Mouse (Mus musculus): ENCODE data around the gene Tmem159. TPM values are rescaled to one million over a fixed set of nuclear protein-coding genes. Genes with fewer than 3 reads are reported as not detected.

Tmem159 gene
- polyA plus RNA-seq, 1 experiment from 2014 or later: 24.1 TPM

- no peak for ATAC-seq (replicated peaks; ENCODE audit: insufficient number of reproducible peaks, insufficient read depth, low FRiP score, low read depth)
- Histone ChIP-seq H3K4me2 (no peak overlapping the region), H3K9ac (no peak overlapping the region), H3K4me1 (replicated peaks) (peaks cover 10% of the 10 kb centered on the region), H3K9me3 (replicated peaks) (no peaks in the 10 kb centered on the region), H3K4me3 (no peak overlapping the region), H3K36me3 (no peaks in the 10 kb centered on the region), H3K27me3 (no peaks in the 10 kb centered on the region), H3K27ac (no peak overlapping the region)
- WGBS: 26% methylated on average over 9 of the region's 9 CpGs
These were observed 3.8 kb upstream of the Tmem159 start for GRCm38 (mm10) chr7:120098403-120098802.

GRCm38 (mm10) chr7:120103019-120103567, 940 bp downstream of the Tmem159 start:
- Histone ChIP-seq H3K9me3 (replicated peaks) (no peaks in the 10 kb centered on the region), H3K9ac (peak overlapping the region; percentile 79), H3K27ac (peak overlapping the region; percentile 77), H3K36me3 (no peaks in the 10 kb centered on the region), H3K4me3 (peak overlapping the region; percentile 83), H3K4me1 (replicated peaks) (peaks cover 18% of the 10 kb centered on the region), H3K4me2 (peak overlapping the region; percentile 94), H3K27me3 (no peaks in the 10 kb centered on the region)
- WGBS: 4% methylated on average over 25 of the region's 25 CpGs
- 0 out of 2 replicates have a peak, but pooled peaks have one; percentile 32 for ATAC-seq (replicated peaks; ENCODE audit: insufficient number of reproducible peaks, insufficient read depth, low FRiP score, low read depth)

- Histone ChIP-seq H3K27ac (no peak overlapping the region), H3K9ac (no peak overlapping the region), H3K36me3 (no peaks in the 10 kb centered on the region), H3K4me2 (no peak overlapping the region), H3K9me3 (replicated peaks) (no peaks in the 10 kb centered on the region), H3K27me3 (no peaks in the 10 kb centered on the region), H3K4me3 (no peak overlapping the region), H3K4me1 (replicated peaks) (peaks cover 24% of the 10 kb centered on the region)
- no peak for ATAC-seq (replicated peaks; ENCODE audit: insufficient number of reproducible peaks, insufficient read depth, low FRiP score, low read depth)
- 50% methylated on average over 3 of the region's 3 CpGs for WGBS
These were observed 2.8 kb downstream of the Tmem159 start for GRCm38 (mm10) chr7:120104975-120105374.

GRCm38 (mm10) chr7:120106356-120106755, 4.2 kb downstream of the Tmem159 start:
- Histone ChIP-seq H3K4me1 (replicated peaks) (peaks cover 24% of the 10 kb centered on the region), H3K4me3 (no peak overlapping the region), H3K4me2 (no peak overlapping the region), H3K9ac (no peak overlapping the region), H3K27ac (peak overlapping the region; percentile 10; the same call in 1 of the 2 replicates), H3K9me3 (replicated peaks) (no peaks in the 10 kb centered on the region), H3K36me3 (no peaks in the 10 kb centered on the region), H3K27me3 (no peaks in the 10 kb centered on the region)
- WGBS: 16% methylated on average over 2 of the region's 2 CpGs
- ATAC-seq (replicated peaks; ENCODE audit: insufficient number of reproducible peaks, insufficient read depth, low FRiP score, low read depth): no peak

- Histone ChIP-seq H3K9ac (no peak overlapping the region), H3K9me3 (replicated peaks) (no peaks in the 10 kb centered on the region), H3K36me3 (no peaks in the 10 kb centered on the region), H3K4me1 (replicated peaks) (peaks cover 12% of the 10 kb centered on the region; the same call in 1 of the 2 replicates), H3K4me3 (no peak overlapping the region), H3K4me2 (no peak overlapping the region), H3K27me3 (no peaks in the 10 kb centered on the region), H3K27ac (0 out of 2 replicates have a peak overlapping the region, but pooled peaks have one; percentile 12)
- 51% methylated on average over 5 of the region's 5 CpGs for WGBS
- no peak for ATAC-seq (replicated peaks; ENCODE audit: insufficient number of reproducible peaks, insufficient read depth, low FRiP score, low read depth)
These were observed 7.5 kb downstream of the Tmem159 start for GRCm38 (mm10) chr7:120109676-120110075.

GRCm38 (mm10) chr7:120116976-120117375, 14.8 kb downstream of the Tmem159 start:
- Histone ChIP-seq H3K4me2 (no peak overlapping the region), H3K4me1 (replicated peaks) (no peaks in the 10 kb centered on the region), H3K9ac (no peak overlapping the region), H3K27me3 (no peaks in the 10 kb centered on the region), H3K36me3 (peaks cover 13% of the 10 kb centered on the region), H3K9me3 (replicated peaks) (no peaks in the 10 kb centered on the region), H3K27ac (no peak overlapping the region), H3K4me3 (no peak overlapping the region)
- WGBS: 82% methylated on average over 5 of the region's 5 CpGs
- no peak for ATAC-seq (replicated peaks; ENCODE audit: insufficient number of reproducible peaks, insufficient read depth, low FRiP score, low read depth)

- Histone ChIP-seq H3K4me3 (no peak overlapping the region), H3K27me3 (no peaks in the 10 kb centered on the region), H3K4me2 (no peak overlapping the region), H3K4me1 (replicated peaks) (no peaks in the 10 kb centered on the region), H3K36me3 (peaks cover 13% of the 10 kb centered on the region), H3K27ac (no peak overlapping the region), H3K9ac (no peak overlapping the region), H3K9me3 (replicated peaks) (no peaks in the 10 kb centered on the region)
- no peak for ATAC-seq (replicated peaks; ENCODE audit: insufficient number of reproducible peaks, insufficient read depth, low FRiP score, low read depth)
- WGBS: 50% methylated on average over 6 of the region's 6 CpGs
These were observed 15.4 kb downstream of the Tmem159 start for GRCm38 (mm10) chr7:120117529-120117928.

GRCm38 (mm10) chr7:120123776-120124175, 21.6 kb downstream of the Tmem159 start:
- Histone ChIP-seq H3K4me3 (no peak overlapping the region), H3K27ac (no peak overlapping the region), H3K4me1 (replicated peaks) (peaks cover 6% of the 10 kb centered on the region; the same call in 1 of the 2 replicates), H3K36me3 (peaks cover 13% of the 10 kb centered on the region), H3K27me3 (no peaks in the 10 kb centered on the region), H3K9me3 (replicated peaks) (no peaks in the 10 kb centered on the region), H3K9ac (no peak overlapping the region), H3K4me2 (no peak overlapping the region)
- 75% methylated on average over 4 of the region's 4 CpGs for WGBS
- ATAC-seq (replicated peaks; ENCODE audit: insufficient number of reproducible peaks, insufficient read depth, low FRiP score, low read depth): no peak

GRCm38 (mm10) chr7:120124844-120125243, 22.7 kb downstream of the Tmem159 start:
- no peak overlapping the region for H3K27ac ChIP-seq
- no peaks in the 10 kb centered on the region for H3K27me3 ChIP-seq
- no peak overlapping the region for H3K9ac ChIP-seq
- 0% methylated on average over 3 of the region's 3 CpGs for WGBS
- peak; percentile 51; the same call in 1 of the 2 replicates for ATAC-seq (replicated peaks; ENCODE audit: insufficient number of reproducible peaks, insufficient read depth, low FRiP score, low read depth)
- peaks cover 11% of the 10 kb centered on the region for H3K36me3 ChIP-seq
- H3K9me3 ChIP-seq (replicated peaks): no peaks in the 10 kb centered on the region
- H3K4me1 ChIP-seq (replicated peaks): peaks cover 6% of the 10 kb centered on the region; the same call in 1 of the 2 replicates
- H3K4me2 ChIP-seq: no peak overlapping the region
- no peak overlapping the region for H3K4me3 ChIP-seq

- Histone ChIP-seq H3K27me3 (no peaks in the 10 kb centered on the region), H3K4me3 (no peak overlapping the region), H3K9me3 (replicated peaks) (no peaks in the 10 kb centered on the region), H3K4me2 (no peak overlapping the region), H3K9ac (no peak overlapping the region), H3K36me3 (no peaks in the 10 kb centered on the region), H3K27ac (no peak overlapping the region), H3K4me1 (replicated peaks) (peaks cover 6% of the 10 kb centered on the region; the same call in 1 of the 2 replicates)
- WGBS: 31% methylated on average over 5 of the region's 5 CpGs
- ATAC-seq (replicated peaks; ENCODE audit: insufficient number of reproducible peaks, insufficient read depth, low FRiP score, low read depth): peak; percentile 58
These were observed 25.0 kb downstream of the Tmem159 start for GRCm38 (mm10) chr7:120126976-120127685.

GRCm38 (mm10) chr7:120127686-120128059, 25.5 kb downstream of the Tmem159 start:
- Histone ChIP-seq H3K9ac (no peak overlapping the region), H3K27ac (no peak overlapping the region), H3K9me3 (replicated peaks) (no peaks in the 10 kb centered on the region), H3K36me3 (no peaks in the 10 kb centered on the region), H3K4me3 (no peak overlapping the region), H3K27me3 (no peaks in the 10 kb centered on the region), H3K4me1 (replicated peaks) (peaks cover 6% of the 10 kb centered on the region; the same call in 1 of the 2 replicates), H3K4me2 (no peak overlapping the region)
- ATAC-seq (replicated peaks; ENCODE audit: insufficient number of reproducible peaks, insufficient read depth, low FRiP score, low read depth): no peak
- 45% methylated on average over 4 of the region's 4 CpGs for WGBS

Data from heart, embryonic 15.5 days (tissue).